Mouse (Mus musculus) inflammation-experienced regulatory T-cells, adult 6 months (primary cell): Measurements from ENCODE around the gene Gpr65. TPM values are rescaled to one million over a fixed set of nuclear protein-coding genes. Genes with fewer than 3 reads are reported as not detected.
A peak's percentile ranks its signal among the peaks of the same experiment; 100 is the strongest.
"Not testable (repeated sequence)": the region's sequence is repeated elsewhere in the genome, so short reads cannot be mapped to it uniquely, and the experiment has no call there.

ENCODE experiments used
- ATAC-seq: one replicate; pipeline ENCODE4 v1.8.0; 2017
- polyA plus RNA-seq, 3 experiments: library from polyadenylated mRNA; unstranded; fragments of 100-300 nt; shearing (Covaris generic); gene quantifications; one replicate each; pipeline ENCODE4 v1.2.1; 2017

The Gpr65 gene
- polyA plus RNA-seq, result 10 to 100 TPM; 54.3 to 60.4 (median 55.9) TPM

GRCm38 (mm10) chr12:98268441-98269369, at the start of gene Gpr65:
TSS of gene Gpr65 (plus strand) at chr12:98268635.
- peak; percentile 57 for ATAC-seq

GRCm38 (mm10) chr12:98223286-98223685, 45.1 kb upstream of the Gpr65 start:
- ATAC-seq, result no peak

- ATAC-seq, result no peak
These were observed 41.4 kb upstream of the Gpr65 start for GRCm38 (mm10) chr12:98227037-98227436.

GRCm38 (mm10) chr12:98238478-98238877, 30.0 kb upstream of the Gpr65 start:
- ATAC-seq, result not testable (repeated sequence)

GRCm38 (mm10) chr12:98244161-98244560, 24.3 kb upstream of the Gpr65 start:
- no peak for ATAC-seq

GRCm38 (mm10) chr12:98244865-98245264, 23.6 kb upstream of the Gpr65 start:
- no peak for ATAC-seq

- peak; percentile 97 for ATAC-seq
These were observed 21.6 kb upstream of the Gpr65 start for GRCm38 (mm10) chr12:98246835-98247234.

- ATAC-seq, result no peak
These were observed 18.8 kb upstream of the Gpr65 start for GRCm38 (mm10) chr12:98249671-98250070.

- ATAC-seq, result no peak
These were observed 18.1 kb upstream of the Gpr65 start for GRCm38 (mm10) chr12:98250327-98250726.

- no peak for ATAC-seq
These were observed 16.0 kb upstream of the Gpr65 start for GRCm38 (mm10) chr12:98252417-98252816.

GRCm38 (mm10) chr12:98255373-98255995, 13.0 kb upstream of the Gpr65 start:
- ATAC-seq, result no peak

GRCm38 (mm10) chr12:98258371-98258844, 10.0 kb upstream of the Gpr65 start:
- ATAC-seq, result no peak

GRCm38 (mm10) chr12:98258845-98259517, 9.5 kb upstream of the Gpr65 start, which contains the start of gene Galc:
TSS of gene Galc (minus strand) at chr12:98259459.
- ATAC-seq, result peak; percentile 84

- ATAC-seq, result peak; percentile 3
These were observed 8.9 kb upstream of the Gpr65 start for GRCm38 (mm10) chr12:98259518-98259852.

- ATAC-seq, result no peak
These were observed 2.7 kb upstream of the Gpr65 start for GRCm38 (mm10) chr12:98265697-98266096.

- ATAC-seq, result peak; percentile 73
These were observed 1.6 kb downstream of the Gpr65 start for GRCm38 (mm10) chr12:98269791-98270745.

GRCm38 (mm10) chr12:98270810-98271566, 2.6 kb downstream of the Gpr65 start:
- no peak for ATAC-seq

GRCm38 (mm10) chr12:98272433-98272832, 4.0 kb downstream of the Gpr65 start:
- no peak for ATAC-seq

GRCm38 (mm10) chr12:98280530-98280929, 12.1 kb downstream of the Gpr65 start:
- peak; percentile 83 for ATAC-seq

- no peak for ATAC-seq
These were observed 12.6 kb downstream of the Gpr65 start for GRCm38 (mm10) chr12:98280996-98281395.
